Mouse (Mus musculus): Measurements from ENCODE around the gene Etnk1.

DNA sequence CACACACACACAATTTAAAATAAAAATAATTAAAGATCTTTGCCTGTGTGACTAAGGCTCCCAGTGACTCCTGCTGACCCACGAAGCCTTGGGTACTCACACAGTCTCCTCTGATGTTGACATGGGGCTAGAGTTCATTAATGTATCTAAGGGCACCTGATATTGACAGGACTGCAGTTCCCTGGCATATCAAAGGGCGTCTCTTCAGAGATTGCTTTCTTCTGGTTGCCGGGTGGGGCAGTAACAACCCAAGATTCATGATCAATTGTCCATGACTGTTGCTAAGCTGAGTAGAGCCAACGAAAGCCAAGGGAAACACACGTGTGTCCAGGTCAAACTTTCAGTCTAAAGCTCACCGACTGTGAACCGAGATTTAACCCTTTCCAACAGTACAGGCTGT is 22.0 kb upstream of the Etnk1 start:
- TF ChIP-seq POLR2A (IDR thresholded peaks at IDR 0.05; ENCODE audit: control insufficient read depth in 1 of 2, insufficient read depth in 1 of 2, low read depth in 1 of 2, low read length in 2 of 2, poor library complexity in 1 of 2): no peak
- TF ChIP-seq SMC3 (IDR thresholded peaks at IDR 0.05; ENCODE audit: low read depth, low read length): no peak
- TF ChIP-seq CTCF (IDR thresholded peaks at IDR 0.05 in 2 of 3, conservative IDR thresholded peaks at IDR 0.05 in 1 of 3; ENCODE audit: control insufficient read depth in 1 of 3, insufficient read depth in 1 of 3, low read depth in 2 of 3, low read length in 3 of 3, poor library complexity in 1 of 3, severe bottlenecking in 1 of 3): no peak
- TF ChIP-seq RCOR1 (IDR thresholded peaks at IDR 0.05; ENCODE audit: low read depth, low read length): no peak

Data from MEL (cell line).